Mouse (Mus musculus): ENCODE results near the gene Tsfm. TPM values are rescaled to one million over a fixed set of nuclear protein-coding genes. Genes with fewer than 3 reads are reported as not detected.

Tsfm gene
- polyA plus RNA-seq, 1 experiment from 2014 or later, result 91.4 TPM

GRCm38 (mm10) chr10:126978277-126978994 lies 52.2 kb downstream of the Tsfm start, which contains the start of gene Ctdsp2:
Gene Ctdsp2 (plus strand): TSS chr10:126978717.
- Histone ChIP-seq H3K27me3 (ENCODE audit: insufficient read depth, poor library complexity, severe bottlenecking) (peaks cover 19% of the 10 kb centered on the region), H3K4me1 (replicated peaks) (peaks cover 62% of the 10 kb centered on the region), H3K27ac (peak within 1 kb of the TSS; percentile 99), H3K9me3 (no peaks in the 10 kb centered on the region), H3K36me3 (no peaks in the 10 kb centered on the region), H3K4me3 (peak within 1 kb of the TSS; percentile 99)
- under 1% methylated on average over 56 of the region's 56 CpGs for WGBS
- DNase-seq (ENCODE audit: low spot score), result peak; percentile 100

DNA sequence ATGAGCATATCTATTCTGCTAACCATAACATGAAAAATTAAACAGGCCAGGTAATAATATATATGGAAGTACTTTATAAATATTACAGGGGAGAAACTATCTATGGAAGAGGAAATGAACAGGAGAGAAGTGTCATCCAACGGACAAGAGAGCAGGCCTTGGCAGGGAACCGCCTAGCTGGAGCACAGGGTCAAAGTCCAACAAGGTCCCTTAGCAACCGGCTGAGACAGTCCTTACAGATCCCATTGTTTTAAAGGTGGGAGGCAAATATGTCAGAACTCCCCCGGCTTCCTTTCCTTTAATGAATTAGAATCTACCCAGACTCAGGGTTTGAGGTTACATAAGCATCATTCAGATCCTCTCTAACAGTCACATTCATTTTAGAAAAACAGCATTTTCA lies 53.6 kb downstream of the Tsfm start:
- Histone ChIP-seq H3K4me3 (no peak overlapping the region), H3K4me1 (replicated peaks) (peaks cover 62% of the 10 kb centered on the region), H3K27ac (no peak overlapping the region), H3K9me3 (no peaks in the 10 kb centered on the region), H3K27me3 (ENCODE audit: insufficient read depth, poor library complexity, severe bottlenecking) (peaks cover 32% of the 10 kb centered on the region), H3K36me3 (no peaks in the 10 kb centered on the region)
- no peak for DNase-seq (ENCODE audit: low spot score)
- WGBS, result 17% methylated on average over 4 of the region's 4 CpGs

DNA sequence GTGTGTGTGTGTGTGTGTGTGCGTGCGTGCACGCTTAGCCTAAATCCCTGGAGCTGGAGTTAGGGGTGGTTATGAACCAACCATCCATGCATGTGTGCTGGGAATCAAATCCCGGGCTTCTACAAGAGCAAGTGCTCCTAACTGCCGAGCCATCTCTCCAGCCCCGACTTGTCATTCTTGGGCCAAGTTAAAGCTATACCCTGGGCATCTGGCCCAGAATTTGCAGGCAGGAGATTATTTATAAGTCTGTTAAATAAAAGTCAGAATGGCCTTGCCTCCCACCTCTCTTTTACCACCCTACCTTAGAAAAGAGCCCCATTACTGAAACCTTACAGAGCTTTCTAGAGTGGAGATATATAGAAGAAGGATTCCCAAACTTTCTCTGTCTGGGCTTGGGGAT lies 54.9 kb downstream of the Tsfm start:
- H3K36me3 ChIP-seq, result no peaks in the 10 kb centered on the region
- no peak overlapping the region for H3K4me3 ChIP-seq
- no peaks in the 10 kb centered on the region for H3K9me3 ChIP-seq
- 80% methylated on average over 6 of the region's 6 CpGs for WGBS
- DNase-seq (ENCODE audit: low spot score), result no peak
- peaks cover 37% of the 10 kb centered on the region for H3K27me3 ChIP-seq (ENCODE audit: insufficient read depth, poor library complexity, severe bottlenecking)
- H3K27ac ChIP-seq, result 0 out of 2 replicates have a peak overlapping the region, but pooled peaks have one; percentile 18
- peaks cover 62% of the 10 kb centered on the region for H3K4me1 ChIP-seq (replicated peaks)

DNA sequence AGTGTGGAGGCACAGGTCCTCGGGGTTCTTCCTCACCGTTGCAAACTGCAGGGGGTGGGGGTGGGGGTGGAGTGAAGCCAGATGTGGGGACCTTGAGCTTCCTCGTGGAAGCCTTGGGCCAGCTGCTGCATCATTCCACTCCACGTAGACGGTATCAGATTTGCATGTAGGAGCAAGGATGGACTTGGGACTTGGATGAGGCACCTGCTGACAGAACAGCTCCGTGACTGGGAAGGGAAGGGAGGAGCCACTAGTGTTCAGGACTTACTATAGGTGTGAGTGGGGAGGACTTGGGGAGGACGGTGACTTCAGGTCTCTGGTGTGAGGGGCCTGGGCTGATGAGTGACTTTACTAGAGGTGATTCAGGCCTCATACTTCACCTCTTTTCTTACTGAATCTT lies 57.7 kb downstream of the Tsfm start:
- 0 out of 2 replicates have a peak overlapping the region, but pooled peaks have one; percentile 40 for H3K4me3 ChIP-seq
- no peaks in the 10 kb centered on the region for H3K36me3 ChIP-seq
- peaks cover 37% of the 10 kb centered on the region for H3K27me3 ChIP-seq (ENCODE audit: insufficient read depth, poor library complexity, severe bottlenecking)
- H3K9me3 ChIP-seq, result no peaks in the 10 kb centered on the region
- peaks cover 48% of the 10 kb centered on the region for H3K4me1 ChIP-seq (replicated peaks)
- DNase-seq (ENCODE audit: low spot score), result no peak
- WGBS, result 22% methylated on average over 7 of the region's 7 CpGs
- H3K27ac ChIP-seq, result peak overlapping the region; percentile 81

- no peaks in the 10 kb centered on the region for H3K36me3 ChIP-seq
- peaks cover 41% of the 10 kb centered on the region for H3K4me1 ChIP-seq (replicated peaks)
- peaks cover 37% of the 10 kb centered on the region for H3K27me3 ChIP-seq (ENCODE audit: insufficient read depth, poor library complexity, severe bottlenecking)
- peak; percentile 87 for DNase-seq (ENCODE audit: low spot score)
- no peaks in the 10 kb centered on the region for H3K9me3 ChIP-seq
- H3K4me3 ChIP-seq, result peak overlapping the region; percentile 40
- peak overlapping the region; percentile 81 for H3K27ac ChIP-seq
- WGBS, result 10% methylated on average over 13 of the region's 13 CpGs
These were observed 58.5 kb downstream of the Tsfm start for GRCm38 (mm10) chr10:126972051-126972725.

DNA sequence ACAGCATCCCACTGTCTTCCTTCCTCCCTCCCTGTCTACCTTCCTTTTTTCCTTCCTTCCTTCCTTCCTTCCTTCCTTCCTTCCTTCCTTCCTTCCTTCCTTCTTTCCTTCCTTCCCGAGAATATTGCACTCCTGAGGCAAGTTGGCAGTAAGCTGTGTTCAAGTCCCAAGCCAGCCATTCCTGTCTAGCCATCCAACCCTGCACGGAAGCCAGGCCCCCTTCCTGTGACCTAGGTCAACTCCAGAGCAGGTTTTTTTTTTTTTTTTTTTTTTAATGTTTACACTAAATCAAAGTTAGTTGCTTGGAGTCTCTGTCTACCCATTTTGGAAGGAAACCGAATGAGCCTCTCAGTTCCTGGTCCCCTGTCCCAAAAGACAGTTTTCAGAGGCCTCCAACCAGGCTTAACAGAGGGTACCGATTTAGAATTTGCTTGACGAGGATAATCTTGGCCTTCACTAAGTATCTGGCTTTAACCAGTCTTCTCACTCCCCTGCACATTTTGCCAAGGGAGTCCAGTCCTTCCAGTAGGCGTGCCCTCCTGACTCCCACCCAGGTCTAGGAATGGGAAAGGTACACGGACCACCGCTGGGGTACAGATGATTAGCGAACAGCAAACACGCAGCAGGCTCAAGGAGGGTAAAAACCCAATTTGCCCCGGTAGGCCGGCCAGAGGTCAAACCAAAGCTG lies 59.1 kb downstream of the Tsfm start:
- Histone ChIP-seq H3K27ac (peak overlapping the region; percentile 81), H3K36me3 (no peaks in the 10 kb centered on the region), H3K4me3 (peak overlapping the region; percentile 40), H3K4me1 (replicated peaks) (peaks cover 34% of the 10 kb centered on the region), H3K9me3 (no peaks in the 10 kb centered on the region), H3K27me3 (ENCODE audit: insufficient read depth, poor library complexity, severe bottlenecking) (peaks cover 37% of the 10 kb centered on the region)
- DNase-seq (ENCODE audit: low spot score), result no peak
- WGBS, result 3% methylated on average over 12 of the region's 12 CpGs

DNA sequence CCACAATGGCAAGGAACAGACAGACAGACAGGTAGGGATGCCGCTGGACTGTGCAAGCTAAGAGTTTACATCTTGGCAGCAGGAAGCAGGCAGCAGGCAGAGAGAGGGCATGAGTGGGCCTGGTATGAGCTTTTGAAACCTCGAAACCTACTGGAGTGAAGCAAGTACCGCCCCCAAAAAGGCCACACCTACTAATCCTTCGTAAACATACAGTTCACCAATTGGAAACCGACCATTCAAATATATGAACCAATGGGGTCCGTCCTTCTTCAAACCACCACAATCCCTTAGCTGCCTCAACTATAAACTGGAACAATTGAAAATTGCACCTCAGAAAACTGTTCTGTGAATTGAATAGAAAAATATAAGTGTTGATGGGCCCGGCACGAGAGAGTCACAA lies 66.8 kb downstream of the Tsfm start:
- peaks cover 31% of the 10 kb centered on the region for H3K27me3 ChIP-seq (ENCODE audit: insufficient read depth, poor library complexity, severe bottlenecking)
- H3K9me3 ChIP-seq, result 0 out of 2 replicates have a peak, but pooled peaks cover 2% of the 10 kb centered on the region
- H3K4me1 ChIP-seq (replicated peaks), result peaks cover 33% of the 10 kb centered on the region
- 90% methylated on average over 8 of the region's 8 CpGs for WGBS
- no peak overlapping the region for H3K4me3 ChIP-seq
- no peak for DNase-seq (ENCODE audit: low spot score)
- H3K27ac ChIP-seq, result no peak overlapping the region
- no peaks in the 10 kb centered on the region for H3K36me3 ChIP-seq

- WGBS, result 41% methylated on average over 6 of the region's 6 CpGs
- peaks cover 35% of the 10 kb centered on the region for H3K27me3 ChIP-seq (ENCODE audit: insufficient read depth, poor library complexity, severe bottlenecking)
These were observed 67.7 kb downstream of the Tsfm start for GRCm38 (mm10) chr10:126962966-126963330.

DNA sequence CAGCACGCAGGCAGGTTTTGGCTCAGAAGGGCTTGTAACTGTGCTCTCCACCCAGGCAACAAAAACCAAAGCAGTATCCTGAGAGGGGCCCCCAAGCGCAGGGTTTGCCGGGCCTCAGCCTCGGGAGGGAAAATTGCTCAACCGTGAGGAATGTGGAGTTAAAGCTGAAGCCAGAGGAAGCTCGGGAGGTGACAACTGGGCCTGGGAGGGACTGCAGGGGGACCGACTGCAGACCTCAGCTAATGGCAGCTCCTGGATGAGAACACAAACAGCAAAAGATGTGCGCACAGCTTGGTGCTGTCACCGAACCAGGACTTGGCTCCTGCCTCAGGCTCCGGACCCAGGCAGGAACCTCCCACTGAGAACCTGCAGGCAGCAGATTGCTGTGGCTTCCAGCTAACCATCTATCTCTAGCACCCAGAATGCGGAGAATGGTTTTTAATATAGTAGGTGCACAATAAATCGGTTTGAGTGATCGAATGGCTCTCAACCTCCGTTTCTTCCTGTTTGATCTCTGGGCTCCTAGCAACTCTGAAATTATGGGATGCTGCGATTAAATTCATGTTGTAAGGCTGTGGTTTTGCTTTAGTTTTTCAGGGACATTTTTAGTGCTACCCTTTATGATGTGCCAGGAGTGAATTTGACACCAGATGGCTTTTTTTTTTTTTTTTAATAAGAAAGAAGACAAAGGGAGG lies 68.2 kb downstream of the Tsfm start:
- Histone ChIP-seq H3K27me3 (ENCODE audit: insufficient read depth, poor library complexity, severe bottlenecking) (peaks cover 35% of the 10 kb centered on the region), H3K27ac (peak overlapping the region; percentile 31), H3K4me1 (replicated peaks) (peaks cover 39% of the 10 kb centered on the region), H3K4me3 (peak overlapping the region; percentile 16; the same call in 1 of the 2 replicates), H3K9me3 (0 out of 2 replicates have a peak, but pooled peaks cover 2% of the 10 kb centered on the region), H3K36me3 (no peaks in the 10 kb centered on the region)
- DNase-seq (ENCODE audit: low spot score), result peak; percentile 66
- WGBS, result 28% methylated on average over 15 of the region's 15 CpGs

More at GRCm38 (mm10) chr10:126962966-126963330, 67.7 kb downstream of the Tsfm start:
- Histone ChIP-seq H3K4me3 (no peak overlapping the region), H3K36me3 (no peaks in the 10 kb centered on the region), H3K9me3 (0 out of 2 replicates have a peak, but pooled peaks cover 2% of the 10 kb centered on the region), H3K4me1 (replicated peaks) (peaks cover 34% of the 10 kb centered on the region), H3K27ac (no peak overlapping the region; the same call in 1 of the 2 replicates)
- DNase-seq (ENCODE audit: low spot score), result no peak

- H3K27ac ChIP-seq, result peak overlapping the region; percentile 31
- H3K36me3 ChIP-seq, result no peaks in the 10 kb centered on the region
- no peak for DNase-seq (ENCODE audit: low spot score)
- WGBS, result 59% methylated on average over 10 of the region's 10 CpGs
- H3K27me3 ChIP-seq (ENCODE audit: insufficient read depth, poor library complexity, severe bottlenecking), result peaks cover 38% of the 10 kb centered on the region
- 0 out of 2 replicates have a peak, but pooled peaks cover 2% of the 10 kb centered on the region for H3K9me3 ChIP-seq
- H3K4me3 ChIP-seq, result peak overlapping the region; percentile 16; the same call in 1 of the 2 replicates
- H3K4me1 ChIP-seq (replicated peaks), result peaks cover 46% of the 10 kb centered on the region
These were observed 68.9 kb downstream of the Tsfm start for GRCm38 (mm10) chr10:126961757-126962156.
